Mouse (Mus musculus) olfactory bulb, adult 2 months (tissue): ENCODE data around the gene S1pr2. TPM values are rescaled to one million over a fixed set of nuclear protein-coding genes. Genes with fewer than 3 reads are reported as not detected.
A peak's percentile ranks its signal among the peaks of the same experiment; 100 is the strongest.
"Not testable (repeated sequence)": the region's sequence is repeated elsewhere in the genome, so short reads cannot be mapped to it uniquely, and the experiment has no call there.

ENCODE experiments used
- H3K27ac ChIP-seq: fragments of 200-500 bp; 2 replicates; pipeline ENCODE4 v1.5.1; 2012; ENCODE audit warnings: low read depth, low read length; ENCODE audit not compliant: insufficient read depth
- H3K4me1 ChIP-seq: fragments of 200-500 bp; 2 replicates; pipeline ENCODE4 v1.6.1; 2012; ENCODE audit warnings: low read length; ENCODE audit not compliant: control insufficient read depth, insufficient read depth
- H3K4me3 ChIP-seq: fragments of 200-500 bp; 2 replicates; pipeline ENCODE4 v1.5.1; 2012; ENCODE audit warnings: mild to moderate bottlenecking, low read depth, low read length, moderate library complexity; ENCODE audit not compliant: insufficient read depth
- CTCF ChIP-seq: fragments of 200-500 bp; IDR thresholded peaks from 2 replicates; pipeline ENCODE4 v1.5.1; 2012; ENCODE audit warnings: low read depth, mild to moderate bottlenecking, low read length, moderate library complexity; ENCODE audit not compliant: insufficient read depth
- POLR2A ChIP-seq: fragments of 200-500 bp; IDR thresholded peaks from 2 replicates; pipeline ENCODE4 v1.6.1; 2012; ENCODE audit warnings: mild to moderate bottlenecking, low read depth, low read length, moderate library complexity; ENCODE audit not compliant: insufficient read depth
- WGBS: fragments of 180-500 bp; shearing (Covaris S2); methylation state at CpG from one replicate; pipeline ENCODE4 v1.1.7; 2018; 5-methylcytosine and 5-hydroxymethylcytosine counted together
- polyA plus RNA-seq: library from polyadenylated mRNA; stranded (reverse); fragments of >200 nt; gene quantifications from 2 replicates; pipeline ENCODE4 v1.2.4, GENCODE M21; 2012; ENCODE audit warnings: low replicate concordance; ENCODE audit not compliant: missing spikeins, insufficient read depth, insufficient read length

Gene S1pr2
- polyA plus RNA-seq, 1 experiment: not detected

- H3K4me3 ChIP-seq: peak within 1 kb of the TSS; percentile 20
- WGBS: 3% methylated on average over 30 of the region's 30 CpGs
- no peak for TF ChIP-seq CTCF
- TF ChIP-seq POLR2A: no peak
Measured at GRCm38 (mm10) chr9:21015571-21016130, 39.1 kb upstream of the S1pr2 start, which contains the start of gene Icam1. Gene Icam1, plus strand, starts transcription at chr9:21015985.

GRCm38 (mm10) chr9:21014691-21015570 is 38.4 kb upstream of the S1pr2 start:
- 12% methylated on average over 29 of the region's 29 CpGs for WGBS
- Histone ChIP-seq H3K4me3 (peak overlapping the region; percentile 20), H3K4me1 (peaks cover 14% of the 10 kb centered on the region), H3K27ac (no peak overlapping the region)
- TF ChIP-seq CTCF: no peak
- TF ChIP-seq POLR2A: no peak

More at GRCm38 (mm10) chr9:21015571-21016130, 39.1 kb upstream of the S1pr2 start, which contains the start of gene Icam1:
- Histone ChIP-seq H3K27ac (no peak within 1 kb of the TSS), H3K4me1 (peaks cover 14% of the 10 kb centered on the region)

- TF ChIP-seq POLR2A: no peak
- TF ChIP-seq CTCF: no peak
- WGBS: 56% methylated on average over 1 of the region's 1 CpGs
- Histone ChIP-seq H3K4me1 (peaks cover 14% of the 10 kb centered on the region), H3K27ac (no peak overlapping the region), H3K4me3 (no peak overlapping the region)
Measured at GRCm38 (mm10) chr9:21012368-21012767, 35.8 kb upstream of the S1pr2 start.

GRCm38 (mm10) chr9:21011846-21012312 is 35.3 kb upstream of the S1pr2 start:
- H3K27ac ChIP-seq: no peak overlapping the region
- H3K4me1 ChIP-seq: peaks cover 14% of the 10 kb centered on the region
- 54% methylated on average over 5 of the region's 5 CpGs for WGBS
- TF ChIP-seq CTCF (no peak), POLR2A (no peak)
- H3K4me3 ChIP-seq: no peak overlapping the region

GRCm38 (mm10) chr9:21010939-21011541 is 34.5 kb upstream of the S1pr2 start:
- 74% methylated on average over 9 of the region's 9 CpGs for WGBS

GRCm38 (mm10) chr9:21010362-21010761 is 33.8 kb upstream of the S1pr2 start:
- WGBS: 49% methylated on average over 2 of the region's 2 CpGs
- no peak for TF ChIP-seq POLR2A
- TF ChIP-seq CTCF: no peak
- no peak overlapping the region for H3K27ac ChIP-seq
- H3K4me1 ChIP-seq: peaks cover 8% of the 10 kb centered on the region
- H3K4me3 ChIP-seq: no peak overlapping the region

More at GRCm38 (mm10) chr9:21010939-21011541, 34.5 kb upstream of the S1pr2 start:
- peaks cover 14% of the 10 kb centered on the region for H3K4me1 ChIP-seq
- H3K4me3 ChIP-seq, H3K27ac ChIP-seq: not testable (repeated sequence)

GRCm38 (mm10) chr9:21008007-21008406 is 31.4 kb upstream of the S1pr2 start:
- WGBS: 76% methylated on average over 7 of the region's 7 CpGs
- Histone ChIP-seq H3K4me1 (0 out of 2 replicates have a peak, but pooled peaks cover 4% of the 10 kb centered on the region), H3K4me3 (no peak overlapping the region), H3K27ac (no peak overlapping the region)
- TF ChIP-seq CTCF: no peak
- TF ChIP-seq POLR2A: no peak

- TF ChIP-seq POLR2A (no peak), CTCF (no peak)
- 93% methylated on average over 10 of the region's 10 CpGs for WGBS
- H3K4me3 ChIP-seq: no peak overlapping the region
Measured at GRCm38 (mm10) chr9:21007313-21007952, 30.9 kb upstream of the S1pr2 start.

More at GRCm38 (mm10) chr9:21007313-21007952, 30.9 kb upstream of the S1pr2 start:
- Histone ChIP-seq H3K4me1 (0 out of 2 replicates have a peak, but pooled peaks cover 4% of the 10 kb centered on the region), H3K27ac (no peak overlapping the region)
